Mouse (Mus musculus) bone marrow macrophage, adult 2 months (primary cell): Measurements from ENCODE around the gene Gm13290. TPM values are rescaled to one million over a fixed set of nuclear protein-coding genes. Genes with fewer than 3 reads are reported as not detected.
"Not testable (repeated sequence)": the region's sequence is repeated elsewhere in the genome, so short reads cannot be mapped to it uniquely, and the experiment has no call there.

ENCODE experiments used
- H3K27ac ChIP-seq: 2 replicates; pipeline ENCODE4 v1.5.1; 2012; ENCODE audit warnings: low read depth, low read length; ENCODE audit not compliant: insufficient read depth
- H3K4me1 ChIP-seq: 2 replicates; pipeline ENCODE4 v1.6.1; 2012; ENCODE audit warnings: low read length; ENCODE audit not compliant: control insufficient read depth, insufficient read depth
- H3K4me3 ChIP-seq: 2 replicates; pipeline ENCODE4 v1.5.1; 2012; ENCODE audit warnings: mild to moderate bottlenecking, low read length, moderate library complexity; ENCODE audit not compliant: insufficient read depth
- CTCF ChIP-seq: IDR thresholded peaks from 2 replicates; pipeline ENCODE4 v1.5.1; 2012; ENCODE audit warnings: low read depth, mild to moderate bottlenecking, low read length, moderate library complexity
- POLR2A ChIP-seq: IDR thresholded peaks from 2 replicates; pipeline ENCODE4 v1.6.1; 2012; ENCODE audit warnings: mild to moderate bottlenecking, low read depth, low read length, borderline replicate concordance
- polyA plus RNA-seq: library from polyadenylated mRNA; stranded (reverse); fragments of >200 nt; gene quantifications from 2 replicates; pipeline ENCODE4 v1.2.4, GENCODE M21; 2012; ENCODE audit not compliant: missing spikeins, insufficient read depth, insufficient read length

Gm13290 gene
- not detected in 2 replicates for polyA plus RNA-seq

DNA sequence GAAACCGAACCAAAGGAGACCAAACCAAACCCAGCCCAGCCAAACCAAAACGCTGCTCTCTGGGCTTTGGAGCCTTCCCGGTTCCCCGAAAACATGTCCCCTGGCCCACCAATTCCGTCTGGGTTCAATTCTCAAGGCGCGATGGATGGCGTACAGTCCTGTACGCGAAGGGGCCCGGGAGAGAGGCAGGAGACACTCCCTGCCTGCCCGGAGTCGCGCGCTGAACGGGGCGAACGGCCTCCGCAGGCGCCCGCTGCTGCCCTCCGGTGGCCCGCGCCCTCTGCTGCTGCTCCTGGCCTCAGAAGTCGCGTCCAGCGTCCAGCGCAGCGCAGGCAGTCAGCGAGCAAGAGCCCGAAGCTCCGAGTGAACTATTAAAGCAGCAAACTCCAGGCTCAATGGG lies at the start of gene Gm13290:
Gene Gm13290, plus strand, starts transcription at position 301 of the 400 bp plus-strand sequence.
- not testable (repeated sequence) for H3K4me1 ChIP-seq, H3K4me3 ChIP-seq, H3K27ac ChIP-seq

- Histone ChIP-seq H3K4me1 (peaks cover 18% of the 10 kb centered on the region), H3K4me3 (peak overlapping the region; percentile 22), H3K27ac (peak overlapping the region; percentile 83)
- TF ChIP-seq POLR2A = no peak
- TF ChIP-seq CTCF = no peak
These were observed 46.9 kb upstream of the Gm13290 start for GRCm38 (mm10) chr4:88726727-88727126.

DNA sequence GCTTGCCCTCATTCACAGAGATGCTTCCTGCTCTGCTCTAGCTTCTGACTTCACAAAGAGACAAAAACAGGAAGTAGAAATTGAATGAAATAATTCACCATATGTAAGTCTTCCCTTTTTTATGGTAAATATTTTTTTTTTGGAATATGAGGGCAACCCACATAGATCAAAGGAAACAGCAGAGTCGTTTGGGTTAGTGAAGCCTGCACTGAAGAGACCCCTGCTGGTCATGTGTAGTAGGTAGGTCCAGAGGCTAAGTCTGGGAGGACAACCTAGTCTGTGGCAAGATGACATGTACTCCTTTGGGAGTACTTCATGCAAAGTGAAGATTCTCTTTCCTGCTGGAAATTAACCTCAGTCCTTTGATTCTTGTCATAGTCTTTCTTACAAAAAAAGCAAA lies 46.3 kb upstream of the Gm13290 start:
- Histone ChIP-seq H3K4me1 (peaks cover 18% of the 10 kb centered on the region), H3K4me3 (peak overlapping the region; percentile 22; the same call in 1 of the 2 replicates), H3K27ac (peak overlapping the region; percentile 83)
- TF ChIP-seq CTCF = no peak
- TF ChIP-seq POLR2A = no peak

DNA sequence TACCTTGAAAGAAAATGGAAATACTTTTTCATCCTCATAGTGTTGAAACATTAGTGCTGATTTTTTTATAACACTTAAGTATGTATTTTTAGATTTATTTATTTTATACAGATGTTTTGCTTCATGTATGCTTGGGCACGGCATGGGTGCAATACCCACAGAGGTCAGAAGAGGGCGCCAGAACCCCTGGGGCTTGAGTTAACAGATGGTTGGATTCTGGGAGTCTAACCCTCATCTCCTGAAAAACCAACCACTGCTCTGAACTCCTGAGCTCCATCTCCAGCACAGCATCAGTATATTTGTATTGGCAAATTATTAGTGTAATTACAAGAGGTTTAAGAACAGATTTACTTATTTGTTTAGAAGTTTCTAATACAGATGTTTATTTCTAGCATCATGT lies 35.2 kb upstream of the Gm13290 start:
- Histone ChIP-seq H3K4me1 (peaks cover 13% of the 10 kb centered on the region), H3K27ac (no peak overlapping the region), H3K4me3 (no peak overlapping the region)
- TF ChIP-seq POLR2A = no peak
- peak; percentile 90 for TF ChIP-seq CTCF

- Histone ChIP-seq H3K27ac (no peak overlapping the region), H3K4me1 (peaks cover 13% of the 10 kb centered on the region), H3K4me3 (no peak overlapping the region)
- TF ChIP-seq POLR2A = no peak
- TF ChIP-seq CTCF = no peak
These were observed 34.6 kb upstream of the Gm13290 start for GRCm38 (mm10) chr4:88739036-88739435.

DNA sequence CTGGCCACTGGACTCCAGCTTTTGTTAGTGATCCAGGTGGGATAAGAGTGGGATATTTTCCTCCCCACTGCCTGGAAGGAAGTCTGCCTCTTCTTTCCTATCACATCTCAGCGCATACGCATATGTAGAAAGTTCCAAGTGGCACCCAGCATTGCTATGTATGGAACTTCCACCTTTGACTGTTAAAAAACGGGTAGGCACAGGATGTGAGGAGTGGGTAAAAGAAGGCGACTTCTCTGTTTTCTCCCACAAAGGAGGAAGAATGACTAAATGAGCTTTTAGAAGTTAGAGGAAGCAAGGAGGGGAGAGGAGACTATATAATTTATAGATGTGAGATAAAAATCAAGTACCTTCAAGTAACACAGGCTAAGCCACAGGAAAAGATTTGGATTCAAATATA lies 32.2 kb upstream of the Gm13290 start:
- Histone ChIP-seq H3K4me1 (peaks cover 13% of the 10 kb centered on the region), H3K4me3 (no peak overlapping the region), H3K27ac (no peak overlapping the region)
- TF ChIP-seq POLR2A = no peak
- no peak for TF ChIP-seq CTCF

GRCm38 (mm10) chr4:88742771-88743371 lies 30.8 kb upstream of the Gm13290 start:
- Histone ChIP-seq H3K27ac (no peak overlapping the region), H3K4me1 (peaks cover 13% of the 10 kb centered on the region), H3K4me3 (no peak overlapping the region)
- TF ChIP-seq CTCF (no peak), POLR2A (no peak)

GRCm38 (mm10) chr4:88744207-88744606 lies 29.4 kb upstream of the Gm13290 start:
- peaks cover 11% of the 10 kb centered on the region for H3K4me1 ChIP-seq
- H3K27ac ChIP-seq = no peak overlapping the region
- no peak overlapping the region for H3K4me3 ChIP-seq
- TF ChIP-seq CTCF (no peak), POLR2A (no peak)

GRCm38 (mm10) chr4:88749926-88750325 lies 23.7 kb upstream of the Gm13290 start:
- Histone ChIP-seq H3K4me3 (no peak overlapping the region), H3K27ac (no peak overlapping the region)
- TF ChIP-seq CTCF (no peak), POLR2A (no peak)

GRCm38 (mm10) chr4:88754818-88755340 lies 18.8 kb upstream of the Gm13290 start, which contains the start of gene Gm13271:
TSS of gene Gm13271 (plus strand) at chr4:88754868.
- not testable (repeated sequence) for H3K4me1 ChIP-seq, H3K27ac ChIP-seq, H3K4me3 ChIP-seq

More at GRCm38 (mm10) chr4:88749926-88750325, 23.7 kb upstream of the Gm13290 start:
- H3K4me1 ChIP-seq = no peaks in the 10 kb centered on the region

DNA sequence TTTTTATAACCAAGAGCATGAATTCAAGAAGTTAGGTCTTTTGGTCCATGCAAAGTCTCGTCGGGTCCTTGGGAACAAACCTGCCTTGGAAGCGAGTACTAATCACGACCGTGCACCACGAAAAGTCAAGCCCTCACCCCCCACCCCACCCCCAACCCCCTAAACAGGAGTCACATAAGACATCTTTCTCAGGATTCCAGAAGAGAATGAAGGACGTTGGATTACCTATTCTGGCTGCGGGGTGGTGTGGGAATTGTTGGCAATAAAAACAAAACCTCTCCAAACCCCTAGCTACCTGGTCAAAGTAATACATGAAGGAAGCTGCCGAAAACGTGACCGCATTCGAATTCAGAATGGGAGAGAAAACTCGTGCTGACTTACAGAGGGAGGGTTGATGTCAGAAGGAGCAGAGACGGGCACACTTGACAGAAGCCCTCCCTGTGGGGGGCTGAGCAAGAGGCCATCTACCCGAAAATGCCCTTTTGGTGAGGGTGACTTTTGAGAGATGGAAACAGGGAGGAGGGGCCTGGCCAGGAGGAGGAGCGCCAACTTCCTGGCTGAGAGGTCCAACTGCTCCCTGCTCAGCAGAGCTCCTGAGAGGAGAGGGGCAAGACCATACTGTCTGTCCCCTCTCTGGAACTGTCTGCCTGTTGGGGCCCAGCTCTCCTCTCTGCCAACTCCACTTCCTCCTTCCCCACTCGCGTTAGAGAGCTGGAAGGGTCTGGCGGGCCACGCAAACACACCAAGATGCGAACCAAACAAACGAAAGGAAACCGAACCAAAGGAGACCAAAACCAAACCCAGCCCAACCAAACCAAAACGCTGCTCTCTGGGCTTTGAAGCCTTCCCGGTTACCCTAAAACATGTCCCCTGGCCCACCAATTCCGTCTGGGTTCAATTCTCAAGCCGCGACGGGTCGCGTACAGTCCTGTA lies 16.8 kb upstream of the Gm13290 start:
- not testable (repeated sequence) for H3K4me1 ChIP-seq
- Histone ChIP-seq H3K27ac (peak overlapping the region; percentile 59), H3K4me3 (peak overlapping the region; percentile 60)
